Mouse (Mus musculus): ENCODE measurements around the gene Ccr10.
A peak's percentile ranks its signal among the peaks of the same experiment; 100 is the strongest.
"Not testable (repeated sequence)": the region's sequence is repeated elsewhere in the genome, so short reads cannot be mapped to it uniquely, and the experiment has no call there.

The Ccr10 gene

GRCm38 (mm10) chr11:101170354-101170810, 4.9 kb downstream of the Ccr10 start, which contains the start of gene Cntnap1:
Gene Cntnap1, plus strand, starts transcription at chr11:101170523.
- peak; percentile 50 to 51 for DNase-seq

GRCm38 (mm10) chr11:101169301-101170107, 5.7 kb downstream of the Ccr10 start:
- DNase-seq: no peak

- DNase-seq: no peak
Observed at GRCm38 (mm10) chr11:101168301-101168980, 6.8 kb downstream of the Ccr10 start.

GRCm38 (mm10) chr11:101167963-101168300, 7.3 kb downstream of the Ccr10 start:
- no peak for DNase-seq

GRCm38 (mm10) chr11:101167211-101167962, 7.9 kb downstream of the Ccr10 start:
- no peak for DNase-seq

GRCm38 (mm10) chr11:101166357-101166756, 8.9 kb downstream of the Ccr10 start:
- no peak for DNase-seq

GRCm38 (mm10) chr11:101164677-101165580, 10.3 kb downstream of the Ccr10 start:
- DNase-seq: no peak

GRCm38 (mm10) chr11:101164351-101164665, 10.9 kb downstream of the Ccr10 start:
- no peak for DNase-seq

- DNase-seq: peak; percentile 54 to 64
Observed at GRCm38 (mm10) chr11:101163476-101164350, 11.5 kb downstream of the Ccr10 start.

GRCm38 (mm10) chr11:101162772-101163171, 12.5 kb downstream of the Ccr10 start:
- DNase-seq: peak; percentile 63 to 78

GRCm38 (mm10) chr11:101162301-101162700, 12.9 kb downstream of the Ccr10 start:
- DNase-seq: no peak

- no peak for DNase-seq
Observed at GRCm38 (mm10) chr11:101161551-101161950, 13.7 kb downstream of the Ccr10 start.

GRCm38 (mm10) chr11:101160981-101161505, 14.2 kb downstream of the Ccr10 start:
- DNase-seq: not testable (repeated sequence)

- not testable (repeated sequence) for DNase-seq
Observed at GRCm38 (mm10) chr11:101160151-101160550, 15.1 kb downstream of the Ccr10 start.

GRCm38 (mm10) chr11:101155728-101156371, 19.4 kb downstream of the Ccr10 start, which contains the start of gene Tubg2:
Gene Tubg2, plus strand, starts transcription at chr11:101155907.
- DNase-seq: no peak

GRCm38 (mm10) chr11:101155151-101155550, 20.1 kb downstream of the Ccr10 start:
- no peak for DNase-seq

- DNase-seq: no peak
Observed at GRCm38 (mm10) chr11:101154648-101155047, 20.6 kb downstream of the Ccr10 start.

- DNase-seq: no peak
Observed at GRCm38 (mm10) chr11:101152825-101153224, 22.4 kb downstream of the Ccr10 start.

GRCm38 (mm10) chr11:101151063-101151462, 24.2 kb downstream of the Ccr10 start:
- DNase-seq: no peak
